Mouse (Mus musculus) bone marrow, adult 2 months (tissue): Measurements from ENCODE around the gene Zcchc14. TPM values are rescaled to one million over a fixed set of nuclear protein-coding genes. Genes with fewer than 3 reads are reported as not detected.
A peak's percentile ranks its signal among the peaks of the same experiment; 100 is the strongest.

Experiments used
- H3K27ac ChIP-seq: fragments of 200-500 bp; 2 replicates; pipeline ENCODE4 v1.5.1; 2012; ENCODE audit warnings: low read depth, mild to moderate bottlenecking, control low read depth, inconsistent platforms, low read length; ENCODE audit not compliant: control insufficient read depth, poor library complexity, insufficient read depth
- H3K4me1 ChIP-seq: fragments of 200-500 bp; 2 replicates; pipeline ENCODE4 v1.6.1; 2011; ENCODE audit warnings: low read length; ENCODE audit not compliant: control insufficient read depth, insufficient read depth
- H3K4me3 ChIP-seq: fragments of 200-500 bp; replicated peaks from 2 replicates; pipeline ENCODE3; 2011; ENCODE audit warnings: mild to moderate bottlenecking, low read depth, low read length, control low read depth; ENCODE audit not compliant: control insufficient read depth
- CTCF ChIP-seq: fragments of 200-500 bp; IDR thresholded peaks from 2 replicates; pipeline ENCODE4 v1.5.1; 2011; ENCODE audit warnings: low read length, control low read depth; ENCODE audit not compliant: control insufficient read depth, insufficient read depth
- POLR2A ChIP-seq: fragments of 200-500 bp; IDR thresholded peaks from 2 replicates; pipeline ENCODE4 v1.6.1; 2011; ENCODE audit warnings: low read depth, mild to moderate bottlenecking, control low read depth, low read length, borderline replicate concordance; ENCODE audit not compliant: control insufficient read depth
- WGBS: fragments of 180-500 bp; shearing (Covaris S2); methylation state at CpG from one replicate; pipeline ENCODE4 v1.1.7; 2018; 5-methylcytosine and 5-hydroxymethylcytosine counted together
- polyA plus RNA-seq: library from polyadenylated mRNA; stranded (reverse); fragments of >200 nt; gene quantifications from 2 replicates; pipeline ENCODE4 v1.2.4, GENCODE M21; 2011; ENCODE audit warnings: low replicate concordance; ENCODE audit not compliant: missing spikeins, insufficient read depth, insufficient read length

The Zcchc14 gene
- polyA plus RNA-seq, result 2.9 and 4.9 TPM in 2 replicates

- H3K27ac ChIP-seq, result no peak within 1 kb of the TSS
Measured at GRCm38 (mm10) chr8:121652774-121653323, at the start of gene Zcchc14. TSS of gene Zcchc14 (minus strand) at chr8:121652901.

DNA sequence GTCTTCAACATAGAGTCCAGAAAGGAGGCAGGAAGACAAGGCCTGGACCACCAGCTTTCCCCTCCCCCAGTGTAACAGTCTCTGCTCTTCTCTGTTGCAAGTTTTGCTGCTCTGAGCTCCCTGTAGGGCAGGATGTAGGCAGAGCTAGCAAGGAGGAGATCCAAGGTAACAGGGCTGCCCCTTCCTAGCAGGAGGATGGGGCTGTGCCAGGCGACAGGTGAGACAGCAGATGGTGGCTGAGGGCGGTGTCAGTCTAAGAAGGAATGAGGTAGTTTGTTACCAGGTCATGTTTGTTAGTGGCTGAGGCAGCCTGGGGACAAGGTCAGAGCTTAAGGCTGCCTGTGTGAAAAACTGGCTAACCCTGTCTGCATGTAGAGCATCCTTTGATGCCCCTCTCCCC lies 47.2 kb upstream of the Zcchc14 start:
- whole genome bisulfite sequencing, result 90% methylated on average over 2 of the region's 2 CpGs
- Histone ChIP-seq H3K27ac (no peak overlapping the region), H3K4me1 (no peaks in the 10 kb centered on the region; the same call in 1 of the 2 replicates), H3K4me3 (no peak overlapping the region)
- TF ChIP-seq POLR2A, result no peak
- no peak for TF ChIP-seq CTCF

More at GRCm38 (mm10) chr8:121652774-121653323, at the start of gene Zcchc14:
- Histone ChIP-seq H3K4me3 (peak within 1 kb of the TSS; percentile 10), H3K4me1 (no peaks in the 10 kb centered on the region)
- TF ChIP-seq POLR2A (no peak), CTCF (no peak)
- WGBS, result 4% methylated on average over 66 of the region's 67 CpGs

DNA sequence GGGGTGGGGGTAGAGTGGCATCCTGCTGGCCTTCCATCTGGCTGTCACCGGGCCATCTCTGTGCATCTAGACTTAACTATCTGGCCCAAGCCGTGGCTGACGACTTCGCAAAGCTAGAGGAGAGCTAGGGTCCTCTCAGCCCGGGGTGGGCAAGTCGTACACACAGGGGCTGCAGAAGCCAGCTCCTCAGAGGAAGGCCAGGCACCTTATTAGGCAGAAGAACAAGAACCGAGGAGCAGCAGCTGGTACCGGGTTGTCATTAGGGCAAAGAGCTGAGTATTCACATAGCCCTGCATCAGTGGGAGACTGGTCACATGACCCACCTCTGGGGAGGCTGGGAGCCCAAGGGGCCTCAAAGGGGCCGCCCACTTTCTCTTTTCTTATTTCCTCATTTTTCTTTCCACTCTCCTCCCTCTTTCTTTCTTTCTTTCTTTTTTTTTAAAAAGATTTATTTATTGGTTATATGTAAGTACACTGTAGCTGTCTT lies 46.0 kb upstream of the Zcchc14 start:
- H3K4me3 ChIP-seq, result no peak overlapping the region
- no peak overlapping the region for H3K27ac ChIP-seq
- 7% methylated on average over 9 of the region's 9 CpGs for WGBS
- TF ChIP-seq POLR2A, result no peak
- no peak for TF ChIP-seq CTCF
- H3K4me1 ChIP-seq, result no peaks in the 10 kb centered on the region; the same call in 1 of the 2 replicates

DNA sequence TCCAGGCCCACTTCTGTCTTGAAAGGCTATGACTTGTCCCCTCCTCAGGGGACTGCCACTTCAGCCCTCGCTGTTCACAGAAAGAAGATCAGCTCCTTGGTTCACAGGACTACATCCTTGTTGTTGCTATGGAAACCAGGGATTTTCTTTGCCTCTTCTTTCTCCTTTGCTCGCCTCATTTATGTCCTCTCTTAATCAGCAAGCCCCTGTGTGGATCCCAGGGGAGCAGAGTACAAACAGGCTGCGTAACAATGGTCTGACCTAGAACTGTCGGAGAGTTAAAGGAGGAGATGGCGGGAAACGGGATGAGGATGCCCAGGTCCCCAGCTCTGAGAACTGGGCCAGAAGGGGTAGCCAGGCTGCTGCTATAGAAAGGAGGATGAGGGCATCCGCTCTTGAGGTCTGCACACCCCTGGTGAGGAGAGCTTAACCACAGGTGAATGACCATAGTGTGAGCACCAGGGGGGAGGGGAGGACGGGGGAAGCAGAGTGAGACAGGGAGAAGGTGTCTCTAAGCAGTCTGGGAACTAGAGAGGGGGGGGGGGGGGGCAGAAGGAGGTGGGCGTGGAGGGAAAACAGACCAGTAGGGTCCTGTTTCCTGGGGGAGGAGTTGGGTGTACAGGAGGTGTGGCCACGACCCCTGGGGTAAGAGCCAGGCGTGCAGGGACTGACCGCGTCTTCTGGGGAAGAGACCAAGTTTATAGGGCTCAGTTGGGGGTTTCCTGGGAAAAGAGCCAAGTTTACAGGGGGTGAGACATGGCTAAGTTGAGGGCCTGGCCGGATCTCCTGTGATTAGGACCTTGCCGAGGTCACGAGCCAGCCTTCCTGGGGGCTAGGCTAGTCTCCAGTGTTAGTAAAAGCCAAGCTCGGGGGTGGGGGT lies 45.3 kb upstream of the Zcchc14 start:
- Histone ChIP-seq H3K27ac (no peak overlapping the region), H3K4me3 (no peak overlapping the region), H3K4me1 (no peaks in the 10 kb centered on the region; the same call in 1 of the 2 replicates)
- WGBS, result 11% methylated on average over 16 of the region's 17 CpGs
- TF ChIP-seq POLR2A (no peak), CTCF (no peak)

GRCm38 (mm10) chr8:121695585-121696184 lies 43.0 kb upstream of the Zcchc14 start:
- no peak for TF ChIP-seq CTCF
- no peak for TF ChIP-seq POLR2A
- no peak overlapping the region for H3K4me3 ChIP-seq
- WGBS, result 32% methylated on average over 6 of the region's 6 CpGs

DNA sequence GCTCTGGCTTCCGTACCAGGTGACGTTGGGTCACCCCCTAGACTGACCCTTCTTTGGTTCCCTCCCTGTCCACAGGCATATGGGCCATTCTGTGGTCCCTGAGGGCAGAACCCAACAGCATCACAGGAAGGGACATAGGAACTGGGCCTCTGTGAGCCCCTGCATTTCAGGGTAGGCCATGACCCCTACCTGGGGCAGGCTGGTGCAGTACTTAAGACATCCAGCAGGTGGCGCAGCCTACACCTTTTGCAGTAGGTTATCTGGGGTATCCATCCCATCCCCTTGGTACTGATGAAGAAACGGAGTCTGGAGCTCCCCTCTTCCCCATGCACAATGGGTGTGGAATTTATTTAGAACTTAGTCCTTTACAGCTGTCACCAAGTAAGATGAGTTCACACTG lies 41.8 kb upstream of the Zcchc14 start:
- H3K4me3 ChIP-seq, result no peak overlapping the region
- WGBS, result 49% methylated on average over 4 of the region's 4 CpGs
- no peaks in the 10 kb centered on the region; the same call in 1 of the 2 replicates for H3K4me1 ChIP-seq
- TF ChIP-seq CTCF, result peak; percentile 80
- TF ChIP-seq POLR2A, result no peak
- H3K27ac ChIP-seq, result no peak overlapping the region

More at GRCm38 (mm10) chr8:121695585-121696184, 43.0 kb upstream of the Zcchc14 start:
- H3K4me1 ChIP-seq, result no peaks in the 10 kb centered on the region; the same call in 1 of the 2 replicates
- no peak overlapping the region for H3K27ac ChIP-seq

DNA sequence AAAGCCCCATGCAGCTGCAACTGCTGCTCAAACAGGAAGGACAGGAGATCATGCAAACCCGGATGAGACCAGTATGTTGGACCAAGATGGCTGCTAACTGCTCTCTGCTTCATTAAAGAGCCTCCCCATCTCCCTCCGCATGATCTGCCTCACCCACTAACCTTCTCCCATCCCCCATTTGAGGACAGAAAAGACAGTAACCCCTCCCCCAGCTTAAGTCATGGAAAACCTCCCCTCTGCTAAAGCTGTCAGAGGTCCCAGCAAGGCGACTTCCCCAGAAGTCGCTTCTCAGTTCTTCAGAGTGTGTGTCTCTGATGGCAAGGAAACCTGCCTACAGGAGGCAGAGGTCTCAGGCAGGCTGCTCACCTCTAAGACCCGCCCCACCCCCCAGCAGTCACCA lies 35.8 kb upstream of the Zcchc14 start:
- no peak overlapping the region for H3K27ac ChIP-seq
- TF ChIP-seq CTCF (no peak), POLR2A (no peak)
- H3K4me3 ChIP-seq, result no peak overlapping the region
- WGBS, result 54% methylated on average over 5 of the region's 5 CpGs
- H3K4me1 ChIP-seq, result no peaks in the 10 kb centered on the region
